Mouse (Mus musculus): ENCODE results near the gene Dnajc6.

Dnajc6 gene

DNA sequence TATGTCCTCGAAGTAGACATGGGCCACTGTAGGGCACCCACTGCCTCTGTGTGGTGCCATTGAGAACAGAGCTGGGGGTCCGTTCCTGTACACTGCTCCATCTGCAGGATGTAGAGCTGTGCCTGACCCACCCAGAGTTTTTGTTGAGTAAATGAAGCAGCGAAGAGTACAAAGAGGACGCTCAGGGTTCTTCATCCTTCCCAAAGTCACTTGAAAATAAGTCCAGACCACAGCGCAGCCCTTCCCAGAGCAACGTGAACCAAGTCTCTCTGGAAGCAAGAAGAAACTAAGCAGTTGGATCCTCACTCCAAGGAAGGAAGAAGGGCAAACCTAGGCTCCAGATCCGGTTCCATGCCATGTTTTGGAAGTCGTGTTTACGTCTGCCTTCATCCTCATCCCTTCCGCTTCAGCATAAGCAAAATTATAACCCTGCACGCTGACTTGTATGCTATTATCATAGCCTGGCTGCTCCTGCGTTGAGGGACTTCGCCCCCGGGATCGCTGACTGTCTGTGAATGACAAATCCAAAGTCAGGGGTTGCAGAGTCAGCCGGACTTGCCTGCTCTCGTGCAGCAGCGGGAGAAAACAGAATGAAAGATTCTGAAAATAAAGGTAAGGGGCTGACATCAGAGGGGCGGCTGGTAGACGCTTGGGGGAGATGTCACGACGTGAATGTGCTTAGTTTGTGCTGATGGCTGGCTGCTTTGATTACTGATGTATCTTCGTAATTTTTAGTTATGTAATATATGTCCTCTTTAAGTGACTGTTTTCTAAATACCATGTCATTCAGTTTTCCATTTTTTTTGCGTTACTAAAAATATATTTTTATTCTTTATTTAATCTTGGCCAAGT is 11.3 kb downstream of the Dnajc6 start:
- peak; percentile 54 for DNase-seq (ENCODE audit: low spot score)

DNA sequence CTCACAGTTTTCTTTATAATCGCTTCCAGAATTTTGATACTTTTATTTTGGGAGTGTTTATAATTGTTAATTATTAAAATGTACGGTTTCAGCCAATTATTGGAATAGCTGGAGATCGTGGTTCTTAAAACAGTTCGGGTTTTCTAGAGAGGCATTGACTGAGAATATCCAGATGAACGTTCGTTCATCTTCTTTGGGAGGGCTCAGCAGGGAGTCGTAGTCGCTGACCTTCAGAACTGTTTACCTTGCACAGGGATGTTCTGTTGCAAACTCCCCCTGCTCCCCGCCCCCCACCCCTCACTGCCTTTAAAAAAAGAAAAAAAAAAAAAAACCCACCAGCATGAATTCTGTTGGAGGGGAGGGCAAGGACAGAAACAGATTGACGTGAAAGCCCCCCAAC is 12.0 kb downstream of the Dnajc6 start:
- no peak for DNase-seq (ENCODE audit: low spot score)

GRCm38 (mm10) chr4:101508851-101509577 is 12.6 kb downstream of the Dnajc6 start:
- DNase-seq (ENCODE audit: low spot score) = peak; percentile 47

GRCm38 (mm10) chr4:101510111-101510903 is 13.9 kb downstream of the Dnajc6 start:
- DNase-seq (ENCODE audit: low spot score) = no peak

- no peak for DNase-seq (ENCODE audit: low spot score)
Measured at GRCm38 (mm10) chr4:101510904-101511210, 14.4 kb downstream of the Dnajc6 start.

GRCm38 (mm10) chr4:101511768-101512521 is 15.5 kb downstream of the Dnajc6 start:
- no peak for DNase-seq (ENCODE audit: low spot score)

- DNase-seq (ENCODE audit: low spot score) = no peak
Measured at GRCm38 (mm10) chr4:101513251-101513650, 16.8 kb downstream of the Dnajc6 start.

- no peak for DNase-seq (ENCODE audit: low spot score)
Measured at GRCm38 (mm10) chr4:101515853-101516252, 19.4 kb downstream of the Dnajc6 start.

DNA sequence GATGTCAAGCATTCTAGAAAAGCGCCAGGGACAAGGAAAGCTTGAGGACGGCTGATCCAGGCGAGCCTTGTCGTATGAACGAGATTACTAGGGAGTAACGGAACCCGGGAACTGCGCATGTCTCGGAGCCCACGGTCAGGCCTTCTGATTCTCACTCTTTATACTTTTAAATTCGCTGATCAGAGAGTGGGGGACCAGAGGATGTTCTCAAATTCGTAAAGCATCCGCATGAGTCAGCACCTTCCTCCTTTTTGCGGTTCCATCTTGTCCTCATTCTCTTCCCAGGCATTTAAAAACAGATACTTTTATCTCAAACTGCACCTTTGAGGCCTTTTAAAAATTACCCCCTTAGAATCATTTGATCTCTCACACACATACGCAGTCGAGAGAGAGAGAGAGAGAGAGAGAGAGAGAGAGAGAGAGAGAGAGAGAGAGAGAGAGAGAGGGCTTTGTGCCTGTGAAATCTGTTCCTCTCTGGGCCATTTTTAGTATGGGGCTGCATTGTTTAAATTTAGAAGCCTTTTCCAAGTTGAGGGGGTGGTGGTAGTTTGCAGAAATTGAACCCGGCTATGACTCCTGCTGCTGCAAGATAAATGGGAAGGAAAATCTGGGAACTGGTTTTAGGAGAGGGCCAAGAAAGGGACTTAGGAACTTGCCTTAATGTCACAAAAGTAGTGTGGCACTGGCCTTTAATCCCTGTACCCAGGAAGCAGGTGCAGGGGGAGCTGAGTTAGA is 20.2 kb downstream of the Dnajc6 start:
- no peak for DNase-seq (ENCODE audit: low spot score)

GRCm38 (mm10) chr4:101531901-101532300 is 35.5 kb downstream of the Dnajc6 start:
- DNase-seq (ENCODE audit: low spot score) = no peak

- no peak for DNase-seq (ENCODE audit: low spot score)
Measured at GRCm38 (mm10) chr4:101540516-101540915, 44.1 kb downstream of the Dnajc6 start.

DNA sequence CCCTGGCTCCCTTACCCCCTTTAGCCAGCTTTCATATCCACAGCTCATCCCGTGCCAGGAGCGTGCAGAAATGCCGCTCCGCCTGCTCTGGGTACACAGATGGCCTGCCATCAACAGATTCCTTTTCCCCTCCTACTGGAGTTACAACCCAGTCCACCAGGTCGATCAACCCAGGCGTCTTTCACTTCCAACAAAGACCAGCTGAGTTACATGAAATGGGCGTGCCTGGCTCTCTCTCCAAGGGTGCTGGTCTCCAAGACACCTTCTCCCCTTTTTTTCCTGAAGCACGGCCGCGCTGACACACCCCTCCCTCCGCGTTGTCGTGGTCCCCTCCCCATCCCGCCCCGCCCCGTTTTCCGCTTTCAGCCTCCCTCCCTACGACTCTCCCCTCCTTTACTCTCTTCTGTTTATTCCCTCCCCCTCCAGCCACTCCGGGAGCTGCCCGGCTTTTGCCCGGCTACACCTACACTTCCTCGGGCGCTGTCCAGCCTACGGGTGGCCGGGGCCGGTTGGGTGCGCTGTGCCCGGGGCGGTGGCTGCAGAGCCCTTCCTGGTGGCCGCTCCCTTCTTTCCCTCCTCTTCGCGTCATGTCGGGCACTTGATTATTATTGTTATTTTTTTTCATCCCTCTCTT is 53.6 kb downstream of the Dnajc6 start:
- DNase-seq (ENCODE audit: low spot score) = peak; percentile 56

DNA sequence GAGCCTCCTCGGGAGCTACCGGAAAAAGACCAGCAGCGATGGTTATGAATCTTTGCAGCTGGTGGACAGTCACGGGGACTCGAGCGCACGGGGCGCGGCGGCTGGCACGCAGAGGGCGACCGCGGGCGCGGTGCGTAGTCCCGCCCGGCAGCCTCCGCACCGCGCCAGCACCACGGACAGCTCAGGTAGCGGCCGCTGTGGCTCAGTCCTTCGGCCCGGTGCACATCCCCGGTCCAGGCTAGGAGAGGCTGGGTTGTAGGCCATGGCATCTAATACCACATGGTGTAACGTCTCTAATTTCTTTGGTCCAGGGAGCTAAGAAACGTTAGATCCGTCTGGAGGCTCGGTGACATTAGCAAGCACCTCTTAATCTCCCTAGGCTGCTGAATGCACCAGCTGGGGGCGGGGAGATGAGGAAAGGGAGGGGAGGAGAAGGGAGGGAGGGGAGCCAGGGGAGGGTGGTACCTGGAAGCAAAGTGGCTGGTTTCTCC is 54.3 kb downstream of the Dnajc6 start:
- peak; percentile 79 for DNase-seq (ENCODE audit: low spot score)

- no peak for DNase-seq (ENCODE audit: low spot score)
Measured at GRCm38 (mm10) chr4:101551425-101551824, 55.0 kb downstream of the Dnajc6 start.

DNA sequence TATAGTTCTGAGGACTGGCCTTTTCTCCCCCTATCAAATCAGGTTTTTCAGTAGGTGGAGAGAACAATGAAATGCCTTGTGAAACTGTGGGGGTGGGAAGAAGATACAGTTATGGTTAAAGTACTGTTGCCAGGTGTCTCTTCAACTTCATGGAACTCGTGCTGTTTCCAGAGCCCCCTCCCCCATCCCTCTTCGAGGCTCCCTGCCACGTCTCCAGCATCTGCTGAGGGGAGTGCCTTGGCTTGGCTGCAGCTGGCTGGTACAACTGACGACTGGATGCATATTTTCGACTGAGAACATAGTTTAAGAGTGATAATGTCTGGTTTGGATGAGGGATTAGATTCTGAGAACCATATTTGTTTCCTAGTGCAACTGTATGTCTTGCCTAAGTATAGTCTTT is 55.9 kb downstream of the Dnajc6 start:
- DNase-seq (ENCODE audit: low spot score) = no peak

DNA sequence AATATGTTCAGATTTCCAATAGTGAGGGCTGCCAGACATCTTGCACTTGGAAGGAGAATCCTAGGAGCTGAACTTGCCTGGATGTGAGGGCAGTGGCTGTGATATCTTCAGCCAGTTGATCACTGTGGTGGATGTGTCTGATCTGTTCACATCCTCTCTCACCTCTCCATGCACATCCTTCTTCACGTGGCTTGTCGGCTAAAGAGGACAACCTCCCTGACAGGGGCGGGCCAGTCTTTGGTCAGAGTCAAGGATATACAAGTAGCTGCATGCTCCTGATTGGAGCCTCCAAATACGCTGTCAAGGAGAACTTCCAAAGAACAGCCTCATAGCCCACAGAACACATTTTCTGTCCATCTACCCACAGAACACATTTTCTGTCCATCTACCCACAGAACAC is 58.6 kb downstream of the Dnajc6 start:
- no peak for DNase-seq (ENCODE audit: low spot score)

DNA sequence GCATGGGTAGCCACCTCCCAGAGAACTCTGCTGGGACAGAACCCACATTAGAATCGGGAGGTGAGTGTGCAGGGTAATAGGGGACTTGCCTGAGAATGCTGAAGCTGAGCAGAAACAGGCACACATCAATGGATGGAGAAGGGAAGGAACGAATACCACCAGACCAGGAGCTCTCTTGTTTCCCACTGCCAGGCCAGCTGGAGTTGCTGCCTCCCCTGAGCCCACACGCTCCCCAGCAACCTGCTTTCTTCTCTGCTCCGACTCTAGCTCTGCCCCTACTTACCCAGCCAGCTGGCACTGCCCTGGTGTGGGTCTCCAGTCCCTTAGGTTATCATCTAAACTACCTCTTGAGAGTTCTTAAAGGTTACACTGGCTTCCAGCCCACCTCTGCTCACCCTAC is 63.7 kb downstream of the Dnajc6 start:
- no peak for DNase-seq (ENCODE audit: low spot score)

GRCm38 (mm10) chr4:101562836-101563235 is 66.4 kb downstream of the Dnajc6 start:
- no peak for DNase-seq (ENCODE audit: low spot score)

- DNase-seq (ENCODE audit: low spot score) = no peak
Measured at GRCm38 (mm10) chr4:101563607-101564006, 67.2 kb downstream of the Dnajc6 start.

GRCm38 (mm10) chr4:101564746-101565417 is 68.4 kb downstream of the Dnajc6 start:
- DNase-seq (ENCODE audit: low spot score) = no peak

Data from testis, postnatal 10 days (tissue).